Mouse (Mus musculus): ENCODE measurements around the gene Myoz1.
"Not testable (repeated sequence)": the region's sequence is repeated elsewhere in the genome, so short reads cannot be mapped to it uniquely, and the experiment has no call there.

DNA sequence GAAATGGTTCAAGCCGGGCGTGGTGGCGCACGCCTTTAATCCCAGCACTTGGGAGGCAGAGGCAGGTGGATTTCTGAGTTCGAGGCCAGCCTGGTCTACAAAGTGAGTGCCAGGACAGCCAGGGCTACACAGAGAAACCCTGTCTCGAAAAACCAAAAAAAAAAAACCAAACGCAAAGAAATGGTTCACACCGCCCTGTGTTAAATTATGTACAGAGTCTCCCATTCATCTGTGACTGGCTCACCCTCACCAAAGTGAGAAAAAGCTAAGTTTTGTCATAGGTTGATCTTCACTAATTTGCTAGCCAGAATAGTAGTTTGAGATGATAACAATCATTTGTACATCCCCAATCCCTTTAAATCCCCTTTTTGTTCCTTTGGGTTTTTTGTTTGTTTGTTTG, 47.1 kb upstream of the Myoz1 start:
- TF ChIP-seq CTCF (IDR thresholded peaks at IDR 0.05; ENCODE audit: low read depth): not testable (repeated sequence)
- 0 out of 2 replicates have a peak, but pooled peaks have one; percentile 9 for TF ChIP-seq EP300 (IDR thresholded peaks at IDR 0.05; ENCODE audit: low read depth)
